Mouse (Mus musculus): ENCODE measurements around the gene Exoc3l2. TPM values are rescaled to one million over a fixed set of nuclear protein-coding genes. Genes with fewer than 3 reads are reported as not detected.

The Exoc3l2 gene
- 1.8 and 2.2 TPM in 2 replicates for polyA plus RNA-seq (2014; fragmentation: Nextera tagmentation; extraction: Ambion mirVana)

DNA sequence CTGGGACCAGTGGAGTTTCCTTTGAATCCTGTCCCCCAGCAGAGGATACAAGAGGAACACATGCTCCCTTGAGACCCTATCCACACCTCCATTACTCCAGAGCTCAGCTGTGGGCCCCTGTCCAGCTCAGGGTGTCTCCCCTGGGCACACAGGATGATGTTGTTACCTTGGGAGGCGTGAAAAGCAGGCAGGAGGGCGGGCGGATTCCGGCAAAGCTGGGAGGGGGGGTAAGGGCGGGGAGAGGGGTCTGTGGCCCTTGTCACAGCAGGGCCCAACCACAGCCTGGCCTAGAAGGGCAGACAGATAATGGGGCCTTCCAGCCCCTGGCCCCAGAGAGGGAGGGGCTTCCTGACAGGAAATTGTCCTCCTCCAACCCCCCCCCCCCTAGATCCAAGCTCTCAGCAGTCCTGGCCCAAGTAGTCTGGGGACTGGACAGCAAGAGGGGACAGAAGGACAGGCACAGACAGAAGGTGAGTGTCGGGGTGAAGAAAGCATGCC is at the start of gene Exoc3l2:
Gene Exoc3l2 (plus strand): TSS at position 448 of the 498 bp plus-strand sequence.
- no peak for DNase-seq (ENCODE audit: low spot score)
- no peak within 1 kb of the TSS for H3K9ac ChIP-seq (ENCODE audit: low read length)
- no peaks in the 10 kb centered on the region for H3K9me3 ChIP-seq (ENCODE audit: control insufficient read depth, low read length)
- 0 out of 2 replicates have a peak, but pooled peaks cover 2% of the 10 kb centered on the region for H3K27me3 ChIP-seq (ENCODE audit: control insufficient read depth, insufficient read depth, low read length)
- H3K4me2 ChIP-seq (ENCODE audit: low read depth, severe bottlenecking), result peak within 1 kb of the TSS; percentile 7; the same call in 1 of the 2 replicates
- no peak within 1 kb of the TSS for H3K4me3 ChIP-seq (ENCODE audit: low read depth, low read length)
- peaks cover 19% of the 10 kb centered on the region for H3K4me1 ChIP-seq (ENCODE audit: control insufficient read depth, insufficient read depth, low read length)
- no peak for ATAC-seq (ENCODE audit: insufficient number of reproducible peaks, low FRiP score, low TSS enrichment, low read depth)
- no peaks in the 10 kb centered on the region for H3K36me3 ChIP-seq (ENCODE audit: control insufficient read depth, insufficient read depth, low read length)
- 0 out of 2 replicates have a peak within 1 kb of the TSS, but pooled peaks have one; percentile 4 for H3K27ac ChIP-seq (replicated peaks; ENCODE audit: low read depth, low read length)
- 16% methylated on average over 6 of the region's 6 CpGs for WGBS

DNA sequence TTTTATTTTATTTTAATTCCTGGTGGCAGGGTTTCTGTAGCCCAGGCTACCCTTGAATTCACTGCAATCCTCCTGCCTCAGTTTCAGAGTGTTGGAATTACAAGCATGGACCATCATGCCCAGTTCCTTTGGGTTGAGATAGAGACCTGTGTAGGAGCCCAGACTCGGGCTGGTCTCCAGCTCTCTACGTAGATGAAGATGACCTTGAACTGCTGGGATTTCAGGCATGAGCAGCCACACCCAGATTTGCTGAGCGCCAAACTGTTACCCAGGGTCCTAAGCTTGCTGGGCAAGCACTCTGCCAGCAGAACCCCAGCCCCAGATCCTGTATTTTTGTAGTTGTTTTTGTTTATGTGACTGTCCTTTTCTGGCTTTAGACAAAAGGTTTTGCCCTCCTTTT is 49.6 kb upstream of the Exoc3l2 start:
- WGBS, result 87% methylated on average over 3 of the region's 3 CpGs

DNA sequence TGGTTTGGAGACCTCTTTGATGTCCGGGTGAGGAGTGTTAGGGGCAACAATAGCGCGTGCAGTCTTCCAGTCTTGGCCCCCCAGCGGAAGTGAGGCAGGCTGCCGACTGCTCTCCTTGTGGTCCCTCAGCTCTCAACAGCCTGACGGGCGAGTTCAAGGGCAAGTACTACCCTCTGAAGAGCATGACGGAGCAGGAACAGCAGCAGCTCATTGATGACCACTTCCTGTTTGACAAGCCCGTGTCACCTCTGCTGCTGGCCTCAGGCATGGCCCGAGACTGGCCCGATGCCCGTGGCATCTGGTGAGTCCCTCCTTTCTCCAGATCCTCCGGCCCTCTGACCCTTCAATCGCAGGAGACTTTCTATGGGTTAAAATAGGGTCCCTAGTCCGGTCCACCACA is 46.5 kb upstream of the Exoc3l2 start:
- Histone ChIP-seq H3K4me3 (ENCODE audit: low read depth, low read length) (no peak overlapping the region), H3K4me2 (ENCODE audit: low read depth, severe bottlenecking) (no peak overlapping the region), H3K9me3 (ENCODE audit: control insufficient read depth, low read length) (no peaks in the 10 kb centered on the region), H3K9ac (ENCODE audit: low read length) (no peak overlapping the region), H3K36me3 (ENCODE audit: control insufficient read depth, insufficient read depth, low read length) (no peaks in the 10 kb centered on the region), H3K27ac (replicated peaks; ENCODE audit: low read depth, low read length) (no peak overlapping the region), H3K4me1 (ENCODE audit: control insufficient read depth, insufficient read depth, low read length) (no peaks in the 10 kb centered on the region), H3K27me3 (ENCODE audit: control insufficient read depth, insufficient read depth, low read length) (peaks cover 31% of the 10 kb centered on the region)
- DNase-seq (ENCODE audit: low spot score) (no peak), ATAC-seq (ENCODE audit: insufficient number of reproducible peaks, low FRiP score, low TSS enrichment, low read depth) (no peak)
- 75% methylated on average over 15 of the region's 15 CpGs for WGBS

More for the DNA sequence above, 49.6 kb upstream of the Exoc3l2 start:
- ATAC-seq (ENCODE audit: insufficient number of reproducible peaks, low FRiP score, low TSS enrichment, low read depth) (no peak), DNase-seq (ENCODE audit: low spot score) (no peak)
- Histone ChIP-seq H3K4me1 (ENCODE audit: control insufficient read depth, insufficient read depth, low read length) (no peaks in the 10 kb centered on the region), H3K4me3 (ENCODE audit: low read depth, low read length) (no peak overlapping the region), H3K4me2 (ENCODE audit: low read depth, severe bottlenecking) (no peak overlapping the region), H3K9ac (ENCODE audit: low read length) (no peak overlapping the region), H3K27me3 (ENCODE audit: control insufficient read depth, insufficient read depth, low read length) (peaks cover 5% of the 10 kb centered on the region; the same call in 1 of the 2 replicates), H3K27ac (replicated peaks; ENCODE audit: low read depth, low read length) (no peak overlapping the region), H3K36me3 (ENCODE audit: control insufficient read depth, insufficient read depth, low read length) (no peaks in the 10 kb centered on the region), H3K9me3 (ENCODE audit: control insufficient read depth, low read length) (no peaks in the 10 kb centered on the region)

DNA sequence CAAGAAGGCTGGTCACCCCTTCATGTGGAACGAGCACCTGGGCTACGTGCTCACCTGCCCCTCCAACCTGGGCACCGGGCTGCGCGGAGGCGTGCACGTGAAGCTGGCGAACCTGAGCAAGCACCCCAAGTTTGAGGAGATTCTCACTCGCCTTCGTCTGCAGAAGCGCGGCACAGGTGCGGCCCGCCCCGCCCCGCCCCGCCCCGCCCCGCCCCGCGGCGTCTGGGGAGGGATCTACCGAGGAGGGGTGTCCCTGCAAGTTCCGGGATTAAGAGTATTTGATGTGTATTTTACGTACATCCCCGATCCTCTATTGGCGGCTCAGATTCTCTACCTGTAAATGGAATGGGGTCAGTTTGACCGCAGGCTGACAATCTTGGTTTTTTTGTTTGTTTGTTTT is 43.0 kb upstream of the Exoc3l2 start:
- no peak for DNase-seq (ENCODE audit: low spot score)
- H3K4me3 ChIP-seq (ENCODE audit: low read depth, low read length), result no peak overlapping the region
- 7% methylated on average over 28 of the region's 28 CpGs for WGBS
- no peak for ATAC-seq (ENCODE audit: insufficient number of reproducible peaks, low FRiP score, low TSS enrichment, low read depth)
- H3K4me2 ChIP-seq (ENCODE audit: low read depth, severe bottlenecking), result no peak overlapping the region
- H3K4me1 ChIP-seq (ENCODE audit: control insufficient read depth, insufficient read depth, low read length), result no peaks in the 10 kb centered on the region
- no peaks in the 10 kb centered on the region for H3K9me3 ChIP-seq (ENCODE audit: control insufficient read depth, low read length)
- no peaks in the 10 kb centered on the region for H3K36me3 ChIP-seq (ENCODE audit: control insufficient read depth, insufficient read depth, low read length)
- H3K27me3 ChIP-seq (ENCODE audit: control insufficient read depth, insufficient read depth, low read length), result peaks cover 31% of the 10 kb centered on the region
- H3K9ac ChIP-seq (ENCODE audit: low read length), result no peak overlapping the region
- no peak overlapping the region for H3K27ac ChIP-seq (replicated peaks; ENCODE audit: low read depth, low read length)

DNA sequence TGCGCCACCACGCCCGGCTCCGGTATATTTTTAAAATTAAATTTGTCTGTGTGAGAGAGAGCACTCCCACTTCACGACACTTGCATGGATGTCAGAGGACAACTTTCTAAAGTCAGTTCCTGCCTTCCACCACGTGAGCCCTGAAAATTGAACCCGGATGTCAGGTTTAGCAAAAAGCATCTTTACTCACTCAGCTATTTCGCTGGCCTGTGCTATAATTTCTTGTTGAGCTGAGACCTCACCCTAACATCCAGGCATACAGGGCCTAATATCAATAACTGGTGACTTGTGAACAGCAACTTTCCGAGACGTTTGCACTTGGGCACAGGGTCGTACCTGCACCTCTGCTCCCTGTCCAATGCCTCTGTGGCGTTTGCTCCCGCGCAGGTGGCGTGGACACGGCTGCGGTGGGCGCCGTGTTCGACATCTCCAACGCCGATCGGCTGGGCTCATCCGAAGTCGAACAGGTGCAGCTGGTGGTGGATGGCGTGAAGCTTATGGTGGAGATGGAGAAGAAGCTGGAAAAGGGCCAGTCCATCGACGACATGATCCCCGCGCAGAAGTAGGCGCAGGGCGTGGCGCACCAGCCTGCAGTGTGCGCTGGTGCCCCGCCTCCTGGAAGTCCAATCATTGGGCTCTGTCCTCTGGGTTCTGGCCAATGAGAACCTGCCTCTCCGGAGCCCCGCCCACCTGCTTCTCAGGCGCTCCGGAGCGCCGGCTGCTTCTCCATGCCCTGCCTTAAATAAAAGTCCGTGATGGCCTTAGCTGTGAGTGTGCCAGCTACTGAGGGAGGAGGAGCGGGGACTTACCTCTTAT is 42.1 kb upstream of the Exoc3l2 start:
- no peaks in the 10 kb centered on the region for H3K4me1 ChIP-seq (ENCODE audit: control insufficient read depth, insufficient read depth, low read length)
- 13% methylated on average over 43 of the region's 43 CpGs for WGBS
- H3K4me2 ChIP-seq (ENCODE audit: low read depth, severe bottlenecking), result peak overlapping the region; percentile 35
- DNase-seq (ENCODE audit: low spot score), result peak; percentile 85
- peaks cover 28% of the 10 kb centered on the region for H3K27me3 ChIP-seq (ENCODE audit: control insufficient read depth, insufficient read depth, low read length)
- H3K9ac ChIP-seq (ENCODE audit: low read length), result no peak overlapping the region
- peaks cover 3% of the 10 kb centered on the region; the same call in 1 of the 2 replicates for H3K36me3 ChIP-seq (ENCODE audit: control insufficient read depth, insufficient read depth, low read length)
- H3K4me3 ChIP-seq (ENCODE audit: low read depth, low read length), result peak overlapping the region; percentile 15
- ATAC-seq (ENCODE audit: insufficient number of reproducible peaks, low FRiP score, low TSS enrichment, low read depth), result peak; percentile 90
- H3K27ac ChIP-seq (replicated peaks; ENCODE audit: low read depth, low read length), result no peak overlapping the region
- no peaks in the 10 kb centered on the region for H3K9me3 ChIP-seq (ENCODE audit: control insufficient read depth, low read length)

DNA sequence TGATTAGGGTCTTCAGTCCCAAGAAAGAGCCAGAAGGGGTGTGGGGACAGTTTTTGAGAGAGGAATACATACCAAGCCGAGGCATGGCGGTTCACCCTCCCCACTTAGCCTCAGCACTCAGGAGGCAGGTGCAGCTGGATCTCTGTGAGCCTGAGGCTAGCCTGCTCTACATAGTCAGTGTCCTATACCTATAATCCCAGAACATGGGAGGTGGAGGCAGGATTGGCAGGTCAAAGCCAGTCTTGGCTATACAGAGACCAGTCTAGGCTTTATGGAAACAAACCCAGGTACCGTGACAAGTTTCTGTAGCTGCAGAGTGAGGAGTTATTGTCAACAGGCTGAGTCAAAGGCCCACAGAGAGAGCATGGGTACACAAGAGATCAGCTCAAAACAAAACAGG is 40.0 kb upstream of the Exoc3l2 start:
- Histone ChIP-seq H3K27ac (replicated peaks; ENCODE audit: low read depth, low read length) (no peak overlapping the region), H3K36me3 (ENCODE audit: control insufficient read depth, insufficient read depth, low read length) (peaks cover 16% of the 10 kb centered on the region), H3K4me2 (ENCODE audit: low read depth, severe bottlenecking) (no peak overlapping the region), H3K4me3 (ENCODE audit: low read depth, low read length) (no peak overlapping the region), H3K9me3 (ENCODE audit: control insufficient read depth, low read length) (no peaks in the 10 kb centered on the region), H3K4me1 (ENCODE audit: control insufficient read depth, insufficient read depth, low read length) (no peaks in the 10 kb centered on the region), H3K27me3 (ENCODE audit: control insufficient read depth, insufficient read depth, low read length) (peaks cover 28% of the 10 kb centered on the region), H3K9ac (ENCODE audit: low read length) (no peak overlapping the region)
- DNase-seq (ENCODE audit: low spot score), result no peak
- WGBS, result 85% methylated on average over 3 of the region's 3 CpGs
- ATAC-seq (ENCODE audit: insufficient number of reproducible peaks, low FRiP score, low TSS enrichment, low read depth), result no peak

DNA sequence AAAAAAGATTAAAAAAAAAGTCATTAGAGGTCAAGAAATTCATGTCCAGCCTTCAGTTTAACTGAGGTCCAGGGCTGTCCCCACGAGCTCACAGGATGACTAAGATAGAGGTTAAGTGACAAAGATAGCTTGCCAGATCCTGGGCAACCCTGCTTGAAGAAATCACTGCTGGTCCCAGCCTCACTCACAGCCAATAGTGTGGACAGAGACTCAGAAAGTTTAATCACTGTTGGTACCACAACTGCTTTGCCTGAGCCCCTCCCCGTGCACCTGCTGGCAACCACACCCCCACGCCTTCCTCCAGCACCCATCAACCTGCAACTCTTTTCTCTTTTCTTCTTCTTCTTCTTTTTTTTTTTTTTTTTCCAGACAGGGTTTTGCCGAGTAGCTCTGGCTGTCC is 39.1 kb upstream of the Exoc3l2 start:
- Histone ChIP-seq H3K4me1 (ENCODE audit: control insufficient read depth, insufficient read depth, low read length) (no peaks in the 10 kb centered on the region), H3K27ac (replicated peaks; ENCODE audit: low read depth, low read length) (no peak overlapping the region), H3K9me3 (ENCODE audit: control insufficient read depth, low read length) (no peaks in the 10 kb centered on the region), H3K36me3 (ENCODE audit: control insufficient read depth, insufficient read depth, low read length) (peaks cover 16% of the 10 kb centered on the region), H3K9ac (ENCODE audit: low read length) (no peak overlapping the region), H3K27me3 (ENCODE audit: control insufficient read depth, insufficient read depth, low read length) (peaks cover 21% of the 10 kb centered on the region), H3K4me3 (ENCODE audit: low read depth, low read length) (no peak overlapping the region), H3K4me2 (ENCODE audit: low read depth, severe bottlenecking) (no peak overlapping the region)
- DNase-seq (ENCODE audit: low spot score), result no peak
- ATAC-seq (ENCODE audit: insufficient number of reproducible peaks, low FRiP score, low TSS enrichment, low read depth), result no peak
- 54% methylated on average over 4 of the region's 4 CpGs for WGBS

DNA sequence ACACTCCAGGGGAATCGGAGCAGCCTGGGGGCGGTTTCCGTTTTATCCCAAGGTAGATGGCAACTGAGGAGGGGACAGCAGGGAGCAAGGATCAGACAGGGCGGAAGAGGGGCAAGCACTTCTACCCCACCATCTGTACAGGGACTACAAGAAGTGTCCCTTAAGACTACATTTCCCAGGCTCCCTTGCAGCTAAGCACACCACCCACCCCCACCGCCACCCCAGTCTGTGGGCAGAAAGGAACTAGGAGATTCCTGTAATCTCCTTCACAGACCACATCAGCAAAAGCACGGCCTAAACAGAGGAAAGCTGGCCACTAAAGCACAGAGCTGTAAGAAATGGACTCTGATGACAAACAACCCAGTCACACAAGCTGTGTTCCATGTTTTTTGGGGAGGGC is 36.8 kb upstream of the Exoc3l2 start:
- 73% methylated on average over 6 of the region's 6 CpGs for WGBS
- H3K36me3 ChIP-seq (ENCODE audit: control insufficient read depth, insufficient read depth, low read length), result peaks cover 19% of the 10 kb centered on the region

More for the DNA sequence above, 36.8 kb upstream of the Exoc3l2 start:
- ATAC-seq (ENCODE audit: insufficient number of reproducible peaks, low FRiP score, low TSS enrichment, low read depth) (no peak), DNase-seq (ENCODE audit: low spot score) (no peak)
- Histone ChIP-seq H3K27me3 (ENCODE audit: control insufficient read depth, insufficient read depth, low read length) (no peaks in the 10 kb centered on the region), H3K4me3 (ENCODE audit: low read depth, low read length) (no peak overlapping the region), H3K27ac (replicated peaks; ENCODE audit: low read depth, low read length) (no peak overlapping the region), H3K9me3 (ENCODE audit: control insufficient read depth, low read length) (no peaks in the 10 kb centered on the region), H3K4me1 (ENCODE audit: control insufficient read depth, insufficient read depth, low read length) (no peaks in the 10 kb centered on the region), H3K9ac (ENCODE audit: low read length) (no peak overlapping the region), H3K4me2 (ENCODE audit: low read depth, severe bottlenecking) (no peak overlapping the region)

All from limb, embryonic 11.5 days (tissue).